Mouse (Mus musculus) heart, postnatal 0 days (tissue): ENCODE data around the gene Rnft1. TPM values are rescaled to one million over a fixed set of nuclear protein-coding genes. Genes with fewer than 3 reads are reported as not detected.

Experiments used
- ATAC-seq: fragments of 200-750 bp; cut with Nextera tagmentation; 2 replicates; pipeline ENCODE4 v1.8.0; 2017; ENCODE audit warnings: low read depth, moderate number of reproducible peaks, moderate library complexity; ENCODE audit not compliant: insufficient read depth
- DNase-seq: peaks from one replicate; pipeline ENCODE4 v3.0.0-alpha.2; 2016; ENCODE audit warnings: low spot score
- H3K27ac ChIP-seq: fragments of 300-500 bp; sonication (generic); 2 replicates; pipeline ENCODE4 v1.5.1; 2014; ENCODE audit warnings: low read depth, mild to moderate bottlenecking
- H3K27me3 ChIP-seq: fragments of 300-500 bp; sonication (generic); 2 replicates; pipeline ENCODE4 v1.6.1; 2014; ENCODE audit warnings: low read length, mixed read lengths; ENCODE audit not compliant: control insufficient read depth, insufficient read depth
- H3K36me3 ChIP-seq: fragments of 300-500 bp; sonication (generic); replicated peaks from 2 replicates; pipeline ENCODE4 v1.6.1; 2014; ENCODE audit warnings: low read length, mixed read lengths; ENCODE audit not compliant: control insufficient read depth, insufficient read depth
- H3K4me1 ChIP-seq: fragments of 300-500 bp; sonication (generic); 2 replicates; pipeline ENCODE4 v1.6.1; 2014; ENCODE audit warnings: antibody characterized with exemption; ENCODE audit not compliant: control insufficient read depth, insufficient read depth
- H3K4me2 ChIP-seq: fragments of 300-500 bp; sonication (generic); 2 replicates; pipeline ENCODE4 v1.6.1; 2014; ENCODE audit warnings: low read depth, mild to moderate bottlenecking, low read length, moderate library complexity
- H3K4me3 ChIP-seq: fragments of 300-500 bp; sonication (generic); 2 replicates; pipeline ENCODE4 v1.5.1; 2014; ENCODE audit warnings: low read depth, low read length
- H3K9ac ChIP-seq: fragments of 300-500 bp; sonication (generic); replicated peaks from 2 replicates; pipeline ENCODE4 v1.6.1; 2014; ENCODE audit warnings: low read depth, low read length, mixed read lengths
- H3K9me3 ChIP-seq: fragments of 300-500 bp; sonication (generic); replicated peaks from 2 replicates; pipeline ENCODE4 v1.6.1; 2016; ENCODE audit warnings: low read length; ENCODE audit not compliant: control insufficient read depth
- CTCF ChIP-seq: IDR thresholded peaks from 2 replicates; pipeline ENCODE4 v1.5.1; 2016; ENCODE audit warnings: antibody characterized with exemption, control low read depth, low read depth
- EP300 ChIP-seq: IDR thresholded peaks from 2 replicates; pipeline ENCODE4 v1.6.1; 2016; ENCODE audit warnings: antibody characterized with exemption, low read depth
- WGBS: fragments of 180-500 bp; shearing (Covaris S2); extraction: QIAGEN DNeasy Blood & Tissue Kit; methylation state at CpG from one replicate; pipeline ENCODE4 v1.1.7; 2014; 5-methylcytosine and 5-hydroxymethylcytosine counted together
- polyA plus RNA-seq: library from polyadenylated mRNA; unstranded; fragments of >200 nt; fragmentation: Nextera tagmentation; extraction: Ambion mirVana; gene quantifications from 2 replicates; pipeline ENCODE4 v1.2.1, GENCODE M21; 2015
- total RNA-seq: library from RNA; depleted of rRNA; stranded (reverse); fragments of >200 nt; gene quantifications from 2 replicates; pipeline ENCODE4 v1.2.3, GENCODE M21; 2014; ENCODE audit warnings: low replicate concordance

Gene Rnft1
- total and polyA plus RNA-seq, 2 experiments from 2014 or later: 9.1 to 31.4 TPM

DNA sequence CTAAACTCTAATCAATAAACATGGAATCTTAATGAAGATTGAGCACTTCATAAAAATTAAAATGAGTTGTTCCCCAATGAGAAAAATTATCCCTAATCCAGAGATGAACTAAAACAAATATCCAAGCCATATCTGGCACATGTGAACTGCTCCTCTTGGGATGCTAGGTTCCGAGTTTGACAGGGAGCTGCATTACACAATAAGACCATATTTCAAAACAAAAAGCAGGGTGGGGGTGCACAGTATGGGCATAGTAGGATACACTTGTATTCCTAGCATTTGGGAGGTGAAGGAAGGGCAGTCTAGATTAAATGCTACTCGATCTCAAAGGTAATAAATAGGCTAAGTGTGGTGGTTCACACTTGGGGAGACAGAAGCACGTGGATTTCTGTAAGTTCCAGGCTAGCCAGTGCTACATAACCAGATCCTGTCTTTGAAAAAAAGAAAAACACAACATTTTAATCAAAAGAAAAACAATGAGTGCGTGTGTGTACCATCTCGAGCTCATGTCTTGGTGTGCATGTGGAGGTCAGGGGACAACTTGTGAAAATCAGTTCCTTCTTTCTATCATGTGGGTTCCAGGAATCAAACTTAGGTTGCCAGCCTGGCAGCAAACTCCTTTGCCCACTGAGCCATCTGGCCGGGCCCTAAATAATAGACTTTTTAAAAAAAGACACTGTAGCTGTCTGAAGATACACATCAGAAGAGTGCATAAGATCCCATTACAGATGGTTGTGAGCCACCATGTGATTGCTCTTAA, 55.4 kb downstream of the Rnft1 start:
- peaks cover 14% of the 10 kb centered on the region; the same call in 1 of the 2 replicates for H3K4me1 ChIP-seq

DNA sequence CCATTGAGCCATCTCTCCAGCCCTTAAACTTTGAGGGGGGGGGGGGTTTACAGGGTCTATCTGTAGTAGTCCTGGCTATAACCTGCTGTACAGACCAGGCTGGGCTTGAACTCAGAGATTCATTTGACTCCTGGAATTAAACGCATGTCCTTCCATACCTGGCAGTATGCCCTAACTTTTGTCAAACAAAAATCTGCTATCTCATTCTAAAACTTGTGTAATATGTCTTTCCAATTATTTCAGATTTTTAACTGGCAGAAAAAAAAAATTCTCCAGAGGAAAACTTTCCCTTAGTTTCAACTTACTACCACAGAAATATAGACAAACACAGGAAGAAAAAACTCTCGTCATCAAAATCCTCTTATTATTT, 56.0 kb downstream of the Rnft1 start:
- TF ChIP-seq CTCF: no peak

More for the DNA sequence above, 55.4 kb downstream of the Rnft1 start:
- no peaks in the 10 kb centered on the region for H3K9me3 ChIP-seq
- no peak overlapping the region for H3K27ac ChIP-seq
- no peak overlapping the region for H3K4me3 ChIP-seq
- no peak for ATAC-seq
- H3K9ac ChIP-seq: no peak overlapping the region
- no peaks in the 10 kb centered on the region; the same call in 1 of the 2 replicates for H3K36me3 ChIP-seq
- DNase-seq: no peak
- no peaks in the 10 kb centered on the region for H3K27me3 ChIP-seq
- WGBS: 69% methylated on average over 6 of the region's 6 CpGs
- H3K4me2 ChIP-seq: no peak overlapping the region
- TF ChIP-seq CTCF: no peak
- TF ChIP-seq EP300: no peak

DNA sequence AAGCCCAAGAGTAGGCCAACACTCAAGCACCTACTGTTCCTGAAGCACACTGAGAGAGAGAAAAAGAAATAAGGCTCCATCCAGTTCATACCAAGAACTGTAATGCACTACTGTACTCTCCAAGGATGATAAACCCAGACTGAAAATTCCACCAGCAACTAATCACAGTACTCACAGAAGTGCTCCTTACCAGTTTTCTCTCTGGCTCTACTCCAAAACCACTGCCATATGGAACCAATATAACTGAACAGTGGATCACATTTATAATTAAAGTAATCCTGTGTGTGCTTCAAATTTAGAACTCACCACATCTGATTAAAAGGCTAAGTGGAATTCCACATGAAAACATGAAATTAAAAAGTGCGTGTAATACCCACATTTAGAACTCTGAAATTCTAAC, 58.4 kb downstream of the Rnft1 start:
- no peaks in the 10 kb centered on the region for H3K9me3 ChIP-seq
- H3K36me3 ChIP-seq: no peaks in the 10 kb centered on the region
- TF ChIP-seq CTCF: no peak
- no peak for TF ChIP-seq EP300
- H3K4me1 ChIP-seq: peaks cover 21% of the 10 kb centered on the region
- no peak overlapping the region for H3K27ac ChIP-seq
- peak overlapping the region; percentile 3; the same call in 1 of the 2 replicates for H3K9ac ChIP-seq
- peak overlapping the region; percentile 76; the same call in 1 of the 2 replicates for H3K4me2 ChIP-seq
- 68% methylated on average over 1 of the region's 1 CpGs for WGBS
- ATAC-seq (no peak), DNase-seq (no peak)
- peak overlapping the region; percentile 81; the same call in 1 of the 2 replicates for H3K4me3 ChIP-seq
- H3K27me3 ChIP-seq: no peaks in the 10 kb centered on the region

More for the DNA sequence above, 56.0 kb downstream of the Rnft1 start:
- Histone ChIP-seq H3K27me3 (no peaks in the 10 kb centered on the region), H3K9me3 (no peaks in the 10 kb centered on the region), H3K4me2 (no peak overlapping the region), H3K27ac (no peak overlapping the region), H3K4me1 (peaks cover 15% of the 10 kb centered on the region), H3K9ac (no peak overlapping the region), H3K4me3 (no peak overlapping the region), H3K36me3 (no peaks in the 10 kb centered on the region)
- ATAC-seq (no peak), DNase-seq (no peak)
- WGBS: 79% methylated on average over 2 of the region's 2 CpGs

- peak overlapping the region; percentile 96 for H3K9ac ChIP-seq
- H3K4me1 ChIP-seq: peaks cover 21% of the 10 kb centered on the region
- DNase-seq: peak; percentile 41
- H3K36me3 ChIP-seq: peaks cover 8% of the 10 kb centered on the region; the same call in 1 of the 2 replicates
- WGBS: 1% methylated on average over 40 of the region's 50 CpGs
- peak overlapping the region; percentile 80 for H3K27ac ChIP-seq
- peak; percentile 37 for ATAC-seq
- H3K4me2 ChIP-seq: peak overlapping the region; percentile 76
- TF ChIP-seq CTCF (no peak), EP300 (no peak)
- H3K27me3 ChIP-seq: no peaks in the 10 kb centered on the region
- no peaks in the 10 kb centered on the region for H3K9me3 ChIP-seq
- peak overlapping the region; percentile 81 for H3K4me3 ChIP-seq
Observed at GRCm38 (mm10) chr11:86543960-86544638, 59.6 kb downstream of the Rnft1 start.

DNA sequence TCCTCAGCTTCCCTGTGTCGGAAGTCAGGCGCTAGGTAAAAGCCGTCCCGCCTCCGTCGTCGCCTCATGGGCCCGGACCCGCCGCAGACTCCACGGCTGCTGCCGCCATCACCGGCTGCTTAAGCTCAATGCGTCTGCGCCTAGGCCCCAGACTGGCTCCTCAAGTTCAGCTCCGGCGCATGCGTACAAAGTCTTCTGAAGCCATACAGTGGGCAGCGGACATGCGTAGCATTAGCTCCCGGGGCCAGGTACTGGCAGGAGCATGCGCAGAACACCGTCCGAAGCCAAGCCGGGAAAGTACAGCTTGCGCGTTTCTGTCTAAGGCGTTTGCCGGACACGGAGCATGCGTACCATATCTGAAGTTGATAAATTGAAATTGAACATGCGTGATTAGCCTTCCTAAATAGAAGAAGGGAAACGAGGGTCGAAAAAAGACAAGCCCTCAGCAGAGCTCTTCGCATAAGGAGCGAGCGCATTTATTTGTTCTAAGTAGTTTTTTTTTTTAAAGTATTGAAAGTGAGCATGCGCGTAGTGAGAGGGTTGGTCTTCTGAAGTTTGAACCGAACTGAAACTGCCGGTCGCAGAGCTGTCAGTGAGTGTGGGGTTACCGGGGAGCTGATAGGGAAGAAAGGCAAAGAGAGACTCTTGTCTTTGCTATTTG, 60.3 kb downstream of the Rnft1 start, which contains the start of the genes Rps6kb1 and Tubd1:
Gene Rps6kb1, minus strand, starts transcription at position 167 of the 661 bp plus-strand sequence.
Gene Tubd1, plus strand, starts transcription at position 353 of the 661 bp plus-strand sequence.
- Histone ChIP-seq H3K36me3 (peaks cover 14% of the 10 kb centered on the region), H3K27me3 (no peaks in the 10 kb centered on the region), H3K27ac (peak within 1 kb of the TSS; percentile 80), H3K9me3 (no peaks in the 10 kb centered on the region), H3K4me3 (peak within 1 kb of the TSS; percentile 81), H3K9ac (peak within 1 kb of the TSS; percentile 96), H3K4me2 (peak within 1 kb of the TSS; percentile 76), H3K4me1 (peaks cover 21% of the 10 kb centered on the region)
- TF ChIP-seq CTCF: no peak
- no peak for TF ChIP-seq EP300
- ATAC-seq: peak; percentile 97
- peak; percentile 100 for DNase-seq
- 0% methylated on average over 43 of the region's 43 CpGs for WGBS
